9 mouse cellular contexts compared by ENCODE assay signal in genomic region chr3:151716246-151716645, GRCm38 (mm10). TPM values are rescaled to one million over a fixed set of nuclear protein-coding genes. Genes with fewer than 3 reads are reported as not detected.
DNase-seq lines count a peak whose midpoint lies in the region; ATAC-seq and TF ChIP-seq lines count a peak whose summit lies in the region.
"Had no signal": no experiment of that assay in that cellular context is flagged by ENCODE, and none has a peak within 500 bp of the region (broad histone marks: within the 10 kb centered on the region; RNA-seq: fewer than 3 reads in every experiment).

No protein-coding gene starts in this region.

- no peaks in the 10 kb centered on the region for H3K4me1 ChIP-seq in midbrain, embryonic 16.5 days (ENCODE audit: control insufficient read depth, insufficient read depth, low read length)
- H3K4me1 ChIP-seq: heart, embryonic 13.5 days had no signal

- ATAC-seq in inflammation-experienced regulatory T-cells, adult 6 months: peak; percentile 50
- peak; percentile 77 for ATAC-seq in midbrain, embryonic 16.5 days

- DNase-seq in adrenal gland, postnatal 14 days: peak; percentile 12
- DNase-seq in adrenal gland, postnatal 25 days: no peak
- no peak for DNase-seq in left cerebral cortex, adult 2 months (ENCODE audit: extremely low spot score in 1 of 2, low spot score in 2 of 2)
- no peak for DNase-seq in left cerebral cortex, adult 8-10 months (ENCODE audit: low spot score in 2 of 2)
- DNase-seq in cerebellum, adult 8-10 months: peak; percentile 5
- no peak for DNase-seq in gastrocnemius, postnatal 10 days

- H3K9ac ChIP-seq in midbrain, embryonic 16.5 days (ENCODE audit: low read depth, low read length): no peak overlapping the region
- H3K9ac ChIP-seq: heart, embryonic 13.5 days had no signal

- WGBS in midbrain, embryonic 16.5 days: 35% methylated on average over 1 of the region's 1 CpGs

- no peaks in the 10 kb centered on the region for H3K36me3 ChIP-seq in midbrain, embryonic 16.5 days (ENCODE audit: control insufficient read depth, insufficient read depth, low read length)
- H3K36me3 ChIP-seq: heart, embryonic 13.5 days had no signal

- no peak overlapping the region for H3K4me3 ChIP-seq in left cerebral cortex, adult 2 months
- H3K4me3 ChIP-seq in midbrain, embryonic 16.5 days (ENCODE audit: low read depth, low read length): no peak overlapping the region
- H3K4me3 ChIP-seq: heart, embryonic 13.5 days had no signal

- H3K4me2 ChIP-seq in midbrain, embryonic 16.5 days (ENCODE audit: low read length): no peak overlapping the region
- H3K4me2 ChIP-seq: heart, embryonic 13.5 days had no signal

- intact Hi-C loops in left cerebral cortex, adult 2 months (cut with DNase I): loop anchor here (1.0 to 2.0 kb wide), 2 partner anchors 55 to 373 kb away; no protein-coding TSS in a partner anchor

- TF ChIP-seq CTCF in left cerebral cortex, adult 2 months (IDR thresholded peaks at IDR 0.05): peak; percentile 84

- no peak overlapping the region for H3K27ac ChIP-seq in left cerebral cortex, adult 2 months
- no peak overlapping the region for H3K27ac ChIP-seq in midbrain, embryonic 16.5 days (ENCODE audit: low read length)
- H3K27ac ChIP-seq: heart, embryonic 13.5 days had no signal

- H3K9me3 ChIP-seq in midbrain, embryonic 16.5 days (replicated peaks; ENCODE audit: control insufficient read depth, low read length, poor library complexity, severe bottlenecking): no peaks in the 10 kb centered on the region
- H3K9me3 ChIP-seq: heart, embryonic 13.5 days had no signal

- H3K27me3 ChIP-seq in midbrain, embryonic 16.5 days (ENCODE audit: control insufficient read depth, insufficient read depth, low read depth, low read length): no peaks in the 10 kb centered on the region
- H3K27me3 ChIP-seq: heart, embryonic 13.5 days had no signal

RNA-seq across cellular contexts. Expression of gene Ifi44, which starts 33.5 kb away (rescaled TPM):
- total RNA-seq in adrenal gland, postnatal 14 days (2021): 2.0 and 2.7 TPM in 2 replicates
- total RNA-seq in adrenal gland, postnatal 25 days (2021): 6.1 and 6.6 TPM in 2 replicates
- not detected for total RNA-seq in left cerebral cortex, adult 2 months (2021)
- total RNA-seq in left cerebral cortex, adult 8-10 months (2022): under 1 TPM in 2 of 4 experiments, not detected in 2; 0.12 to 0.39 TPM
- polyA plus RNA-seq in inflammation-experienced regulatory T-cells, adult 6 months (2017; shearing (Covaris generic)): 1 to 10 TPM; 3.3 to 9.2 (median 3.6) TPM
- polyA plus RNA-seq in midbrain, embryonic 16.5 days (2015; fragmentation: Nextera tagmentation; extraction: Ambion mirVana): 0.36 and 0.41 TPM in 2 replicates
- under 1 TPM in 1 of 2 experiments, not detected in 1; 0.09 TPM for total RNA-seq in gastrocnemius, postnatal 10 days (2021)

RNA-seq across cellular contexts. Expression of gene Ifi44l, which starts 46.4 kb away (rescaled TPM):
- not detected in 2 replicates for total RNA-seq in adrenal gland, postnatal 14 days (2021)
- total RNA-seq in adrenal gland, postnatal 25 days (2021): not detected in 2 replicates
- not detected for total RNA-seq in left cerebral cortex, adult 2 months (2021)
- total RNA-seq in left cerebral cortex, adult 8-10 months (2022): not detected
- polyA plus RNA-seq in inflammation-experienced regulatory T-cells, adult 6 months (2017; shearing (Covaris generic)): 10 to 100 TPM in 1 of 3 experiments, not detected in 2; 11.4 TPM
- not detected in 2 replicates for polyA plus RNA-seq in midbrain, embryonic 16.5 days (2015; fragmentation: Nextera tagmentation; extraction: Ambion mirVana)
- not detected for total RNA-seq in gastrocnemius, postnatal 10 days (2021)
- polyA plus RNA-seq: heart, embryonic 13.5 days had no signal

Comparison
In these comparisons a context has a peak if more than half of its experiments do, and no peak if none do; other contexts are left out.
1. DNase-seq: peak in adrenal gland, postnatal 14 days (single experiment) and cerebellum, adult 8-10 months (single experiment); none in adrenal gland, postnatal 25 days (single experiment), left cerebral cortex, adult 2 months (0 of 2), left cerebral cortex, adult 8-10 months (0 of 2) and gastrocnemius, postnatal 10 days (single experiment).